Mouse (Mus musculus) hindbrain, embryonic 10.5 days (tissue): ENCODE data around the gene AI593442. TPM values are rescaled to one million over a fixed set of nuclear protein-coding genes. Genes with fewer than 3 reads are reported as not detected.

Experiments used
- DNase-seq: peaks from one replicate; pipeline ENCODE4 v3.0.0-alpha.2; 2017; ENCODE audit warnings: low spot score
- H3K27ac ChIP-seq: fragments of 300-500 bp; sonication (generic); 2 replicates; pipeline ENCODE4 v1.5.1; 2016; ENCODE audit warnings: mild to moderate bottlenecking, moderate library complexity
- H3K27me3 ChIP-seq: fragments of 300-500 bp; sonication (generic); 2 replicates; pipeline ENCODE4 v1.6.1; 2016; ENCODE audit warnings: mild to moderate bottlenecking; ENCODE audit not compliant: poor library complexity, insufficient read depth, severe bottlenecking
- H3K36me3 ChIP-seq: fragments of 300-500 bp; sonication (generic); 2 replicates; pipeline ENCODE4 v1.6.1; 2016; ENCODE audit warnings: mild to moderate bottlenecking, moderate library complexity
- H3K4me1 ChIP-seq: fragments of 300-500 bp; sonication (generic); replicated peaks from 2 replicates; pipeline ENCODE4 v1.6.1; 2016; ENCODE audit warnings: mild to moderate bottlenecking
- H3K4me3 ChIP-seq: fragments of 300-500 bp; sonication (generic); 2 replicates; pipeline ENCODE4 v1.5.1; 2016; ENCODE audit warnings: mild to moderate bottlenecking, moderate library complexity
- H3K9me3 ChIP-seq: fragments of 300-500 bp; sonication (generic); 2 replicates; pipeline ENCODE4 v1.6.1; 2016; ENCODE audit warnings: mild to moderate bottlenecking, moderate library complexity
- WGBS: fragments of 180-500 bp; shearing (Covaris S2); methylation state at CpG from one replicate; pipeline ENCODE4 v1.1.7; 2016; 5-methylcytosine and 5-hydroxymethylcytosine counted together
- polyA plus RNA-seq: library from polyadenylated mRNA; unstranded; fragments of >200 nt; fragmentation: Nextera tagmentation; extraction: Ambion mirVana; gene quantifications from 2 replicates; pipeline ENCODE4 v1.2.1, GENCODE M21; 2016

The AI593442 gene
- polyA plus RNA-seq, result 1.2 and 3.2 TPM in 2 replicates

GRCm38 (mm10) chr9:52679362-52679947, at the start of gene AI593442:
TSS of gene AI593442 (minus strand) at chr9:52679780.
- H3K27me3 ChIP-seq, result peaks cover 52% of the 10 kb centered on the region
- no peaks in the 10 kb centered on the region for H3K36me3 ChIP-seq
- no peaks in the 10 kb centered on the region for H3K9me3 ChIP-seq
- WGBS, result under 1% methylated on average over 26 of the region's 27 CpGs
- peak within 1 kb of the TSS; percentile 62 for H3K4me3 ChIP-seq
- DNase-seq, result peak; percentile 73
- H3K27ac ChIP-seq, result peak within 1 kb of the TSS; percentile 71
- H3K4me1 ChIP-seq, result peaks cover 31% of the 10 kb centered on the region

GRCm38 (mm10) chr9:52728806-52729205, 49.2 kb upstream of the AI593442 start:
- no peaks in the 10 kb centered on the region for H3K9me3 ChIP-seq
- no peak overlapping the region for H3K4me3 ChIP-seq
- no peak overlapping the region for H3K27ac ChIP-seq
- H3K4me1 ChIP-seq, result no peaks in the 10 kb centered on the region
- no peak for DNase-seq
- WGBS, result 89% methylated on average over 5 of the region's 5 CpGs
- H3K27me3 ChIP-seq, result no peaks in the 10 kb centered on the region
- H3K36me3 ChIP-seq, result no peaks in the 10 kb centered on the region

- H3K4me3 ChIP-seq, result no peak overlapping the region
- no peak for DNase-seq
- whole genome bisulfite sequencing, result 98% methylated on average over 1 of the region's 1 CpGs
- H3K4me1 ChIP-seq, result no peaks in the 10 kb centered on the region
- H3K36me3 ChIP-seq, result no peaks in the 10 kb centered on the region
- no peak overlapping the region for H3K27ac ChIP-seq
- H3K27me3 ChIP-seq, result no peaks in the 10 kb centered on the region
- H3K9me3 ChIP-seq, result no peaks in the 10 kb centered on the region
Measured at GRCm38 (mm10) chr9:52722626-52723025, 43.0 kb upstream of the AI593442 start.

GRCm38 (mm10) chr9:52719562-52719961, 40.0 kb upstream of the AI593442 start:
- Histone ChIP-seq H3K9me3 (no peaks in the 10 kb centered on the region), H3K27ac (no peak overlapping the region), H3K4me3 (no peak overlapping the region), H3K36me3 (no peaks in the 10 kb centered on the region), H3K4me1 (no peaks in the 10 kb centered on the region), H3K27me3 (no peaks in the 10 kb centered on the region)
- WGBS, result 74% methylated on average over 2 of the region's 2 CpGs
- no peak for DNase-seq

- Histone ChIP-seq H3K36me3 (no peaks in the 10 kb centered on the region), H3K27ac (no peak overlapping the region), H3K4me3 (peak overlapping the region; percentile 62; the same call in 1 of the 2 replicates), H3K9me3 (no peaks in the 10 kb centered on the region), H3K4me1 (peaks cover 31% of the 10 kb centered on the region), H3K27me3 (peaks cover 52% of the 10 kb centered on the region)
- 37% methylated on average over 5 of the region's 5 CpGs for WGBS
- DNase-seq, result no peak
Measured at GRCm38 (mm10) chr9:52680036-52680435, 456 bp upstream of the AI593442 start.

- WGBS, result under 1% methylated on average over 10 of the region's 10 CpGs
Measured at GRCm38 (mm10) chr9:52678839-52679215, 753 bp downstream of the AI593442 start.

GRCm38 (mm10) chr9:52678179-52678838, 1.3 kb downstream of the AI593442 start:
- peak; percentile 38 for DNase-seq
- peak overlapping the region; percentile 71; the same call in 1 of the 2 replicates for H3K27ac ChIP-seq
- peak overlapping the region; percentile 62 for H3K4me3 ChIP-seq
- under 1% methylated on average over 28 of the region's 28 CpGs for WGBS
- H3K4me1 ChIP-seq, result peaks cover 31% of the 10 kb centered on the region
- no peaks in the 10 kb centered on the region for H3K9me3 ChIP-seq
- peaks cover 52% of the 10 kb centered on the region for H3K27me3 ChIP-seq
- H3K36me3 ChIP-seq, result no peaks in the 10 kb centered on the region

More at GRCm38 (mm10) chr9:52678839-52679215, 753 bp downstream of the AI593442 start:
- Histone ChIP-seq H3K9me3 (no peaks in the 10 kb centered on the region), H3K4me1 (peaks cover 31% of the 10 kb centered on the region), H3K27me3 (peaks cover 52% of the 10 kb centered on the region), H3K36me3 (no peaks in the 10 kb centered on the region), H3K4me3 (peak overlapping the region; percentile 62), H3K27ac (peak overlapping the region; percentile 71; the same call in 1 of the 2 replicates)
- DNase-seq, result no peak

- peaks cover 31% of the 10 kb centered on the region for H3K4me1 ChIP-seq
- H3K27ac ChIP-seq, result no peak overlapping the region
- H3K27me3 ChIP-seq, result peaks cover 52% of the 10 kb centered on the region
- H3K9me3 ChIP-seq, result no peaks in the 10 kb centered on the region
- H3K4me3 ChIP-seq, result no peak overlapping the region
- 17% methylated on average over 4 of the region's 4 CpGs for WGBS
- H3K36me3 ChIP-seq, result no peaks in the 10 kb centered on the region
- peak; percentile 20 for DNase-seq
Measured at GRCm38 (mm10) chr9:52676587-52676986, 3.0 kb downstream of the AI593442 start.

- Histone ChIP-seq H3K27me3 (peaks cover 47% of the 10 kb centered on the region), H3K9me3 (no peaks in the 10 kb centered on the region), H3K27ac (no peak overlapping the region), H3K4me1 (peaks cover 31% of the 10 kb centered on the region), H3K36me3 (no peaks in the 10 kb centered on the region), H3K4me3 (no peak overlapping the region)
- DNase-seq, result no peak
- WGBS, result 65% methylated on average over 3 of the region's 3 CpGs
Measured at GRCm38 (mm10) chr9:52675937-52676336, 3.6 kb downstream of the AI593442 start.

GRCm38 (mm10) chr9:52661422-52661821, 18.2 kb downstream of the AI593442 start:
- 86% methylated on average over 3 of the region's 3 CpGs for WGBS
- Histone ChIP-seq H3K27ac (no peak overlapping the region), H3K36me3 (no peaks in the 10 kb centered on the region), H3K4me3 (no peak overlapping the region), H3K4me1 (no peaks in the 10 kb centered on the region), H3K9me3 (no peaks in the 10 kb centered on the region), H3K27me3 (no peaks in the 10 kb centered on the region)
- DNase-seq, result no peak

- H3K27ac ChIP-seq, result no peak overlapping the region
- DNase-seq, result no peak
- H3K9me3 ChIP-seq, result no peaks in the 10 kb centered on the region
- H3K36me3 ChIP-seq, result no peaks in the 10 kb centered on the region
- 80% methylated on average over 5 of the region's 5 CpGs for WGBS
- H3K27me3 ChIP-seq, result no peaks in the 10 kb centered on the region
- H3K4me1 ChIP-seq, result no peaks in the 10 kb centered on the region
- H3K4me3 ChIP-seq, result no peak overlapping the region
Measured at GRCm38 (mm10) chr9:52650341-52650951, 29.1 kb downstream of the AI593442 start.

- H3K4me3 ChIP-seq, result no peak overlapping the region
- no peaks in the 10 kb centered on the region for H3K36me3 ChIP-seq
- H3K4me1 ChIP-seq, result no peaks in the 10 kb centered on the region
- DNase-seq, result no peak
- WGBS, result 93% methylated on average over 2 of the region's 2 CpGs
- H3K9me3 ChIP-seq, result no peaks in the 10 kb centered on the region
- H3K27ac ChIP-seq, result no peak overlapping the region
- H3K27me3 ChIP-seq, result no peaks in the 10 kb centered on the region
Measured at GRCm38 (mm10) chr9:52645312-52645711, 34.3 kb downstream of the AI593442 start.

GRCm38 (mm10) chr9:52644626-52645025, 35.0 kb downstream of the AI593442 start:
- H3K9me3 ChIP-seq, result no peaks in the 10 kb centered on the region
- H3K36me3 ChIP-seq, result no peaks in the 10 kb centered on the region
- DNase-seq, result no peak
- no peak overlapping the region for H3K27ac ChIP-seq
- 74% methylated on average over 4 of the region's 4 CpGs for WGBS
- H3K4me1 ChIP-seq, result no peaks in the 10 kb centered on the region
- H3K4me3 ChIP-seq, result no peak overlapping the region
- no peaks in the 10 kb centered on the region for H3K27me3 ChIP-seq
